ENCODE assay signal across 13 mouse cellular contexts in the genomic region with DNA sequence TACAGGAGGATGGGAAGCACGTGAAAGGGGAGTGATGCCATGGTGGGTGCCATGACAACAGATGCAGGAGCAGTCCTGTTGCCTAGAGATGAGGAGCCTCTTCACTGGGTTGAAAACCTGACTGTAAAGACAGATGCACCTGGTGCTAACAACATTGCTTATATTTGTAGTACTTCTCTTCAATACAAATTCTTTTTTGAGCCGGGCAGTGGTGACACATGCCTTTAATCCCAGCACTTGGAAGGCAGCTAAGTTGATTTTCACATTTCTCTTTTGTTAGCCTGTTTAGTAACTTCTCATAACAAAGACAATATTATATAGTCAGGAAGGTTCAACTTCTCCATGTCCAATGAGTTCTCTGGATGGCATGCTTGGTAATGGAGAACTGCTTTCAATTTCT. TPM values are rescaled to one million over a fixed set of nuclear protein-coding genes. Genes with fewer than 3 reads are reported as not detected.
A peak's percentile ranks its signal among the peaks of the same experiment; 100 is the strongest.
DNase-seq lines count a peak whose midpoint lies in the region; ATAC-seq and TF ChIP-seq lines count a peak whose summit lies in the region.
"Had no signal": no experiment of that assay in that cellular context is flagged by ENCODE, and none has a peak within 500 bp of the region (broad histone marks: within the 10 kb centered on the region; RNA-seq: fewer than 3 reads in every experiment).

No protein-coding gene starts in this region.

- ATAC-seq in heart, embryonic 12.5 days (ENCODE audit: insufficient number of reproducible peaks, low FRiP score), result peak; percentile 20; the same call in 1 of the 2 replicates
- peak; percentile 13; the same call in 1 of the 2 replicates for ATAC-seq in lung, postnatal 0 days
- peak; percentile 32; the same call in 1 of the 2 replicates for ATAC-seq in limb, embryonic 12.5 days (ENCODE audit: insufficient number of reproducible peaks, insufficient read depth, low FRiP score, low TSS enrichment, low read depth)
- peak; percentile 33; the same call in 1 of the 2 replicates for ATAC-seq in stomach, embryonic 14.5 days (ENCODE audit: insufficient number of reproducible peaks, insufficient read depth, low FRiP score, low read depth)

- H3K4me2 ChIP-seq in heart, embryonic 12.5 days, result no peak overlapping the region
- H3K4me2 ChIP-seq in lung, postnatal 0 days (replicated peaks; ENCODE audit: low read depth, low read length), result no peak overlapping the region
- H3K4me2 ChIP-seq in limb, embryonic 12.5 days, result no peak overlapping the region
- no peak overlapping the region for H3K4me2 ChIP-seq in stomach, embryonic 14.5 days (replicated peaks; ENCODE audit: low read depth, low read length)
- H3K4me2 ChIP-seq: liver, embryonic 13.5 days had no signal

- H3K27ac ChIP-seq in heart, embryonic 12.5 days (ENCODE audit: poor library complexity, severe bottlenecking), result no peak overlapping the region
- H3K27ac ChIP-seq in lung, postnatal 0 days (ENCODE audit: low read length), result no peak overlapping the region
- no peak overlapping the region for H3K27ac ChIP-seq in limb, embryonic 12.5 days
- H3K27ac ChIP-seq in stomach, embryonic 14.5 days (ENCODE audit: low read length), result no peak overlapping the region
- H3K27ac ChIP-seq: liver, embryonic 13.5 days had no signal

- 69% methylated on average over 2 of the region's 2 CpGs for WGBS in heart, embryonic 12.5 days
- 64% methylated on average over 2 of the region's 2 CpGs for WGBS in lung, postnatal 0 days
- 73% methylated on average over 2 of the region's 2 CpGs for WGBS in limb, embryonic 12.5 days
- 69% methylated on average over 2 of the region's 2 CpGs for WGBS in stomach, embryonic 14.5 days

- no peaks in the 10 kb centered on the region for H3K27me3 ChIP-seq in heart, embryonic 12.5 days (replicated peaks)
- H3K27me3 ChIP-seq in lung, postnatal 0 days (replicated peaks; ENCODE audit: insufficient read depth, low read length), result no peaks in the 10 kb centered on the region
- no peaks in the 10 kb centered on the region for H3K27me3 ChIP-seq in limb, embryonic 12.5 days
- H3K27me3 ChIP-seq in stomach, embryonic 14.5 days (ENCODE audit: control insufficient read depth, insufficient read depth, low read length), result no peaks in the 10 kb centered on the region
- H3K27me3 ChIP-seq: liver, embryonic 13.5 days had no signal

- H3K36me3 ChIP-seq in heart, embryonic 12.5 days, result peaks cover 5% of the 10 kb centered on the region; the same call in 1 of the 2 replicates
- H3K36me3 ChIP-seq in lung, postnatal 0 days (ENCODE audit: insufficient read depth, low read length), result no peaks in the 10 kb centered on the region
- H3K36me3 ChIP-seq in limb, embryonic 12.5 days, result no peaks in the 10 kb centered on the region
- no peaks in the 10 kb centered on the region for H3K36me3 ChIP-seq in stomach, embryonic 14.5 days (ENCODE audit: control insufficient read depth, insufficient read depth, low read length)
- H3K36me3 ChIP-seq: liver, embryonic 13.5 days had no signal

- H3K9ac ChIP-seq in heart, embryonic 12.5 days, result no peak overlapping the region
- H3K9ac ChIP-seq in lung, postnatal 0 days (replicated peaks; ENCODE audit: low read depth), result no peak overlapping the region
- no peak overlapping the region for H3K9ac ChIP-seq in limb, embryonic 12.5 days (replicated peaks)
- no peak overlapping the region for H3K9ac ChIP-seq in stomach, embryonic 14.5 days (replicated peaks; ENCODE audit: low read depth, low read length)
- H3K9ac ChIP-seq: liver, embryonic 13.5 days had no signal

- TF ChIP-seq CTCF in lung, postnatal 0 days (IDR thresholded peaks at IDR 0.05), result no peak

- intact Hi-C loops in heart, postnatal 14 days (cut with DNase I), result no loop called here
- intact Hi-C loops in left cerebral cortex, postnatal 4 days (cut with DNase I), result loop anchor here (2.0 to 5.0 kb wide), 2 partner anchors 68 to 1960 kb away; no protein-coding TSS in a partner anchor

- DNase-seq in heart, postnatal 14 days, result no peak
- DNase-seq in lung, postnatal 0 days (ENCODE audit: low spot score), result no peak
- no peak for DNase-seq in lung, postnatal 14 days
- no peak for DNase-seq in cerebellum, adult 9-11 months
- DNase-seq in left cerebral cortex, postnatal 4 days, result no peak
- DNase-seq: adrenal gland, postnatal 14 days; cerebellum, adult 8-10 months; liver, embryonic 13.5 days; thymus, postnatal 25 days had no signal

- no peak overlapping the region for H3K4me3 ChIP-seq in heart, embryonic 12.5 days
- no peak overlapping the region for H3K4me3 ChIP-seq in lung, postnatal 0 days (ENCODE audit: low read depth, low read length)
- H3K4me3 ChIP-seq in limb, embryonic 12.5 days (replicated peaks), result no peak overlapping the region
- H3K4me3 ChIP-seq in stomach, embryonic 14.5 days (ENCODE audit: low read depth, low read length), result no peak overlapping the region
- H3K4me3 ChIP-seq: liver, embryonic 13.5 days had no signal

- TF ChIP-seq EP300 in lung, postnatal 0 days (IDR thresholded peaks at IDR 0.05), result no peak

- peaks cover 43% of the 10 kb centered on the region for H3K9me3 ChIP-seq in heart, embryonic 12.5 days (replicated peaks)
- peaks cover 40% of the 10 kb centered on the region for H3K9me3 ChIP-seq in lung, postnatal 0 days (ENCODE audit: low read length)
- H3K9me3 ChIP-seq in limb, embryonic 12.5 days, result peaks cover 77% of the 10 kb centered on the region
- H3K9me3 ChIP-seq in stomach, embryonic 14.5 days (ENCODE audit: control insufficient read depth, low read depth, low read length), result peaks cover 58% of the 10 kb centered on the region

- no peaks in the 10 kb centered on the region for H3K4me1 ChIP-seq in heart, embryonic 12.5 days (replicated peaks)
- H3K4me1 ChIP-seq in lung, postnatal 0 days (ENCODE audit: insufficient read depth, low read depth, low read length), result no peaks in the 10 kb centered on the region
- H3K4me1 ChIP-seq in limb, embryonic 12.5 days (replicated peaks), result no peaks in the 10 kb centered on the region
- no peaks in the 10 kb centered on the region for H3K4me1 ChIP-seq in stomach, embryonic 14.5 days (ENCODE audit: control insufficient read depth, insufficient read depth, low read length)
- H3K4me1 ChIP-seq: liver, embryonic 13.5 days had no signal

RNA-seq across cellular contexts. Expression of a gene that starts 21.0 kb away (rescaled TPM):
- 0.36 and 0.50 TPM in 2 replicates for polyA plus RNA-seq in heart, embryonic 12.5 days (2016; fragmentation: Nextera tagmentation; extraction: Ambion mirVana)
- total RNA-seq in heart, postnatal 14 days (2021), result under 1 TPM; 0.26 to 0.27 TPM
- 0.05 and 0.11 TPM in 2 replicates for polyA plus RNA-seq in lung, postnatal 0 days (2015; fragmentation: Nextera tagmentation; extraction: Ambion mirVana)
- 0.92 and 1.1 TPM in 2 replicates for polyA plus RNA-seq in limb, embryonic 12.5 days (2016; fragmentation: Nextera tagmentation; extraction: Ambion mirVana)
- polyA plus RNA-seq in stomach, embryonic 14.5 days (2014; fragmentation: Nextera tagmentation; extraction: Ambion mirVana), result 0.59 and 0.67 TPM in 2 replicates
- total RNA-seq in left cerebral cortex, postnatal 4 days (2021), result 1 to 10 TPM; 1.1 to 1.4 TPM

RNA-seq across cellular contexts. Expression of a gene that starts 26.8 kb away (rescaled TPM):
- polyA plus RNA-seq in heart, embryonic 12.5 days (2016; fragmentation: Nextera tagmentation; extraction: Ambion mirVana), result 10.0 and 11.7 TPM in 2 replicates
- total RNA-seq in heart, postnatal 14 days (2021), result 1 to 10 TPM; 8.2 to 8.4 TPM
- polyA plus RNA-seq in lung, postnatal 0 days (2015; fragmentation: Nextera tagmentation; extraction: Ambion mirVana), result 1.4 and 1.7 TPM in 2 replicates
- 13.6 and 16.5 TPM in 2 replicates for polyA plus RNA-seq in limb, embryonic 12.5 days (2016; fragmentation: Nextera tagmentation; extraction: Ambion mirVana)
- 8.1 and 8.3 TPM in 2 replicates for polyA plus RNA-seq in stomach, embryonic 14.5 days (2014; fragmentation: Nextera tagmentation; extraction: Ambion mirVana)
- 1 to 10 TPM; 5.6 to 6.8 TPM for total RNA-seq in left cerebral cortex, postnatal 4 days (2021)

RNA-seq across cellular contexts. Expression of a gene that starts 34.1 kb away (rescaled TPM):
- polyA plus RNA-seq in heart, embryonic 12.5 days (2016; fragmentation: Nextera tagmentation; extraction: Ambion mirVana), result 0.22 TPM in 1 of 2 replicates, not detected in the other
- total RNA-seq in heart, postnatal 14 days (2021), result under 1 TPM; 0.20 to 0.33 TPM
- 0.19 and 0.49 TPM in 2 replicates for polyA plus RNA-seq in lung, postnatal 0 days (2015; fragmentation: Nextera tagmentation; extraction: Ambion mirVana)
- polyA plus RNA-seq in limb, embryonic 12.5 days (2016; fragmentation: Nextera tagmentation; extraction: Ambion mirVana), result 0.18 and 0.46 TPM in 2 replicates
- 0.26 and 0.71 TPM in 2 replicates for polyA plus RNA-seq in stomach, embryonic 14.5 days (2014; fragmentation: Nextera tagmentation; extraction: Ambion mirVana)
- not detected for total RNA-seq in left cerebral cortex, postnatal 4 days (2021)
- total RNA-seq: layer of hippocampus, postnatal 14 days had no signal
